Mouse (Mus musculus): ENCODE results near the gene Aff1.

- TF ChIP-seq CTCF (IDR thresholded peaks at IDR 0.05; ENCODE audit: borderline replicate concordance, insufficient read depth, low read length) (no peak), POLR2A (IDR thresholded peaks at IDR 0.05; ENCODE audit: low read depth, low read length) (no peak)
Observed at GRCm38 (mm10) chr5:103815249-103815617, 123.1 kb downstream of the Aff1 start.

Measured in embryonic fibroblast, embryonic 13.5 days (primary cell).